Comparison of ENCODE assay signal across 27 mouse cellular contexts in the genomic region with DNA sequence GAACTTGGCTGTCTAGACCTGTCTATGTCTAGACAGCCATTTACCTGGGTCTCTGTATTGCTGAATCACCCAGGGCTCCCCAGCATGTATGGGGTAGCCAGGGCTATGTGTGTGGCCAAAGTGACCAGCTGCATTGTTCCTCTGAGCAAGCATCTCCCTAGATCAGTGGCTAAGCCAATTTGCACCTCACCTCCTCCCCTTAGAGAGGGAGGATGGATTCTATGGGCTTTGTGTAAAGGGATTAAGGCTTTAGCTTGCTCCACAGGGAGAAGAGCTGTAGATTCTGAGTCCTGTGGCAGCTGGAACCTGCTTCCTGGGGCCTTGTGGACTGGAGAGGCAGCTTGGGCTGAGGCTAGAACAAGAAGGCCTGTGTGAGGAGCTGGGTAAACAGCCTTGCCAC.
A peak's percentile ranks its signal among the peaks of the same experiment; 100 is the strongest.
DNase-seq lines count a peak whose midpoint lies in the region; ATAC-seq and TF ChIP-seq lines count a peak whose summit lies in the region.
"Had no signal": no experiment of that assay in that cellular context is flagged by ENCODE, and none has a peak within 500 bp of the region (broad histone marks: within the 10 kb centered on the region; RNA-seq: fewer than 3 reads in every experiment).

No protein-coding gene starts in this region.

- peak overlapping the region; percentile 33 for H3K27ac ChIP-seq in midbrain, embryonic 10.5 days (replicated peaks)
- H3K27ac ChIP-seq in midbrain, embryonic 16.5 days (ENCODE audit: low read length), result no peak overlapping the region
- H3K27ac ChIP-seq: embryonic facial prominence, embryonic 10.5 days; embryonic facial prominence, embryonic 13.5 days; forebrain, embryonic 13.5 days; gastrocnemius, adult 2 months; hindbrain, embryonic 12.5 days; hindbrain, embryonic 15.5 days had no signal

- H3K27me3 ChIP-seq in midbrain, embryonic 10.5 days (ENCODE audit: low read depth, poor library complexity, severe bottlenecking), result peaks cover 98% of the 10 kb centered on the region
- no peaks in the 10 kb centered on the region for H3K27me3 ChIP-seq in midbrain, embryonic 16.5 days (ENCODE audit: control insufficient read depth, insufficient read depth, low read depth, low read length)
- H3K27me3 ChIP-seq in E14TG2a.4 (ENCODE audit: insufficient read depth, low read length), result no peaks in the 10 kb centered on the region
- H3K27me3 ChIP-seq: embryonic facial prominence, embryonic 13.5 days; hindbrain, embryonic 12.5 days; hindbrain, embryonic 15.5 days had no signal

- peaks cover 41% of the 10 kb centered on the region for H3K4me1 ChIP-seq in midbrain, embryonic 10.5 days
- peaks cover 5% of the 10 kb centered on the region for H3K4me1 ChIP-seq in midbrain, embryonic 16.5 days (ENCODE audit: control insufficient read depth, insufficient read depth, low read length)
- H3K4me1 ChIP-seq in E14TG2a.4 (replicated peaks; ENCODE audit: low read depth, low read length), result peaks cover 72% of the 10 kb centered on the region

- H3K4me3 ChIP-seq in midbrain, embryonic 10.5 days, result no peak overlapping the region
- no peak overlapping the region for H3K4me3 ChIP-seq in midbrain, embryonic 16.5 days (ENCODE audit: low read depth, low read length)
- H3K4me3 ChIP-seq in E14TG2a.4 (replicated peaks; ENCODE audit: low read length), result 0 out of 2 replicates have a peak overlapping the region, but pooled peaks have one; percentile 17
- H3K4me3 ChIP-seq: embryonic facial prominence, embryonic 10.5 days; embryonic facial prominence, embryonic 13.5 days; erythroblast, embryonic 14.5 days; forebrain, embryonic 13.5 days; gastrocnemius, adult 2 months; hindbrain, embryonic 12.5 days; hindbrain, embryonic 15.5 days had no signal

- TF ChIP-seq CTCF in E14TG2a.4 (conservative IDR thresholded peaks at IDR 0.05; ENCODE audit: low read length), result no peak
- TF ChIP-seq CTCF in brain, embryonic 14.5 days (IDR thresholded peaks at IDR 0.05; ENCODE audit: borderline replicate concordance, extremely low read depth, insufficient read depth, insufficient read length), result no peak

- no peak overlapping the region for H3K4me2 ChIP-seq in midbrain, embryonic 16.5 days (ENCODE audit: low read length)
- H3K4me2 ChIP-seq: embryonic facial prominence, embryonic 13.5 days; forebrain, embryonic 13.5 days; heart, embryonic 11.5 days; hindbrain, embryonic 12.5 days; hindbrain, embryonic 15.5 days had no signal

- no peaks in the 10 kb centered on the region for H3K36me3 ChIP-seq in midbrain, embryonic 10.5 days
- H3K36me3 ChIP-seq in midbrain, embryonic 16.5 days (ENCODE audit: control insufficient read depth, insufficient read depth, low read length), result no peaks in the 10 kb centered on the region
- H3K36me3 ChIP-seq in E14TG2a.4 (ENCODE audit: insufficient read depth, low read length), result no peaks in the 10 kb centered on the region
- H3K36me3 ChIP-seq: embryonic facial prominence, embryonic 10.5 days; embryonic facial prominence, embryonic 13.5 days; hindbrain, embryonic 12.5 days; hindbrain, embryonic 15.5 days had no signal

- H3K9me3 ChIP-seq in midbrain, embryonic 10.5 days (replicated peaks), result no peaks in the 10 kb centered on the region
- no peaks in the 10 kb centered on the region for H3K9me3 ChIP-seq in midbrain, embryonic 16.5 days (replicated peaks; ENCODE audit: control insufficient read depth, low read length, poor library complexity, severe bottlenecking)
- H3K9me3 ChIP-seq in E14TG2a.4 (ENCODE audit: low read length), result no peaks in the 10 kb centered on the region; the same call in 1 of the 2 replicates
- H3K9me3 ChIP-seq: embryonic facial prominence, embryonic 10.5 days; embryonic facial prominence, embryonic 13.5 days; forebrain, embryonic 13.5 days; hindbrain, embryonic 12.5 days; hindbrain, embryonic 15.5 days had no signal

- H3K9ac ChIP-seq in midbrain, embryonic 16.5 days (ENCODE audit: low read depth, low read length), result no peak overlapping the region
- H3K9ac ChIP-seq: embryonic facial prominence, embryonic 13.5 days; forebrain, embryonic 13.5 days; hindbrain, embryonic 12.5 days; hindbrain, embryonic 15.5 days had no signal

- peak; percentile 26 for DNase-seq in midbrain, embryonic 10.5 days (ENCODE audit: low spot score)
- peak; percentile 40 for DNase-seq in brain, embryonic 14.5 days (ENCODE audit: low read depth)
- peak; percentile 41 for DNase-seq in retina, embryonic 14.5 days (ENCODE audit: low spot score)
- DNase-seq in adipocyte (ENCODE audit: low spot score), result no peak
- DNase-seq in right cerebral cortex, adult 2 months (ENCODE audit: low spot score in 2 of 2), result no peak
- DNase-seq in kidney, adult 11 months, result no peak
- DNase-seq: adrenal gland, adult 2 months; adrenal gland, postnatal 14 days; cerebellum, adult 11-12 months; cerebellum, adult 8-10 months; cerebellum, postnatal 10 days; cerebellum, postnatal 36 days; embryo, embryonic 11 days; gastrocnemius, adult 2 months; gastrocnemius, postnatal 14 days; heart, adult 18-20 months had no signal

- no peak for TF ChIP-seq POLR2A in brain, embryonic 14.5 days (IDR thresholded peaks at IDR 0.05; ENCODE audit: borderline replicate concordance, extremely low read depth, insufficient read depth, insufficient read length, poor library complexity, severe bottlenecking)

- ATAC-seq in midbrain, embryonic 16.5 days, result no peak
- ATAC-seq: CD4-positive, CD25-positive, alpha-beta regulatory T cell, adult 4 months; forebrain, embryonic 13.5 days; forebrain, embryonic 16.5 days had no signal

Comparison
In these comparisons a context has a peak if more than half of its experiments do, and no peak if none do; other contexts are left out.
1. DNase-seq: peak in midbrain, embryonic 10.5 days (single experiment), brain, embryonic 14.5 days (single experiment) and retina, embryonic 14.5 days (single experiment); none in adipocyte (single experiment), right cerebral cortex, adult 2 months (0 of 2) and kidney, adult 11 months (single experiment).